Mouse (Mus musculus) kidney, embryonic 16.5 days (tissue): ENCODE results near the gene Gm28539. TPM values are rescaled to one million over a fixed set of nuclear protein-coding genes. Genes with fewer than 3 reads are reported as not detected.
A peak's percentile ranks its signal among the peaks of the same experiment; 100 is the strongest.

Experiments
- ATAC-seq: fragments of 200-750 bp; cut with Nextera tagmentation; 2 replicates; pipeline ENCODE4 v1.8.0; 2017; ENCODE audit warnings: moderate TSS enrichment; ENCODE audit not compliant: low FRiP score, low TSS enrichment
- H3K27ac ChIP-seq: fragments of 300-500 bp; sonication (generic); 2 replicates; pipeline ENCODE4 v1.5.1; 2014; ENCODE audit warnings: low read length
- H3K27me3 ChIP-seq: fragments of 300-500 bp; sonication (generic); 2 replicates; pipeline ENCODE4 v1.6.1; 2014; ENCODE audit warnings: low read length, control low read depth, mixed read lengths; ENCODE audit not compliant: insufficient read depth
- H3K36me3 ChIP-seq: fragments of 300-500 bp; sonication (generic); 2 replicates; pipeline ENCODE4 v1.6.1; 2014; ENCODE audit warnings: low read length, control low read depth, mixed read lengths; ENCODE audit not compliant: insufficient read depth
- H3K4me1 ChIP-seq: fragments of 300-500 bp; sonication (generic); 2 replicates; pipeline ENCODE4 v1.6.1; 2014; ENCODE audit warnings: low read length, control low read depth, mixed read lengths; ENCODE audit not compliant: insufficient read depth
- H3K4me2 ChIP-seq: fragments of 300-500 bp; sonication (generic); replicated peaks from 2 replicates; pipeline ENCODE4 v1.6.1; 2014; ENCODE audit warnings: low read depth, low read length
- H3K4me3 ChIP-seq: fragments of 300-500 bp; sonication (generic); 2 replicates; pipeline ENCODE4 v1.5.1; 2014; ENCODE audit warnings: mild to moderate bottlenecking, low read length
- H3K9ac ChIP-seq: fragments of 300-500 bp; sonication (generic); replicated peaks from 2 replicates; pipeline ENCODE4 v1.6.1; 2014; ENCODE audit warnings: low read length
- H3K9me3 ChIP-seq: fragments of 300-500 bp; sonication (generic); 2 replicates; pipeline ENCODE4 v1.6.1; 2016; ENCODE audit warnings: low read length, control low read depth
- WGBS: fragments of 180-500 bp; shearing (Covaris S2); extraction: QIAGEN DNeasy Blood & Tissue Kit; methylation state at CpG from one replicate; pipeline ENCODE4 v1.1.7; 2014; 5-methylcytosine and 5-hydroxymethylcytosine counted together
- polyA plus RNA-seq: library from polyadenylated mRNA; unstranded; fragments of >200 nt; fragmentation: Nextera tagmentation; extraction: Ambion mirVana; gene quantifications from 2 replicates; pipeline ENCODE4 v1.2.1, GENCODE M21; 2015

Gene Gm28539
- polyA plus RNA-seq, result not detected in 2 replicates

GRCm38 (mm10) chr16:18836468-18837208, at the start of gene Gm28539, which contains the start of gene 2510002D24Rik:
TSS of gene Gm28539 (plus strand) at chr16:18836584.
TSS of gene 2510002D24Rik (plus strand) at chr16:18836578.
- Histone ChIP-seq H3K27ac (peak within 1 kb of the TSS; percentile 59), H3K36me3 (peaks cover 38% of the 10 kb centered on the region), H3K4me2 (peak within 1 kb of the TSS; percentile 74), H3K9me3 (no peaks in the 10 kb centered on the region), H3K4me1 (0 out of 2 replicates have a peak, but pooled peaks cover 4% of the 10 kb centered on the region), H3K27me3 (no peaks in the 10 kb centered on the region), H3K9ac (peak within 1 kb of the TSS; percentile 87), H3K4me3 (peak within 1 kb of the TSS; percentile 84)
- peak; percentile 98 for ATAC-seq
- under 1% methylated on average over 46 of the region's 46 CpGs for WGBS

GRCm38 (mm10) chr16:18786652-18787051, 49.7 kb upstream of the Gm28539 start:
- no peak overlapping the region for H3K4me2 ChIP-seq
- 94% methylated on average over 10 of the region's 10 CpGs for WGBS
- no peak overlapping the region for H3K4me3 ChIP-seq
- no peaks in the 10 kb centered on the region for H3K9me3 ChIP-seq
- H3K4me1 ChIP-seq, result peaks cover 5% of the 10 kb centered on the region; the same call in 1 of the 2 replicates
- H3K9ac ChIP-seq, result no peak overlapping the region
- H3K27me3 ChIP-seq, result no peaks in the 10 kb centered on the region
- ATAC-seq, result no peak
- H3K36me3 ChIP-seq, result peaks cover 64% of the 10 kb centered on the region
- no peak overlapping the region for H3K27ac ChIP-seq

- peaks cover 57% of the 10 kb centered on the region for H3K36me3 ChIP-seq
- 78% methylated on average over 10 of the region's 10 CpGs for WGBS
- ATAC-seq, result no peak
Observed at GRCm38 (mm10) chr16:18788627-18789406, 47.6 kb upstream of the Gm28539 start.

GRCm38 (mm10) chr16:18795223-18795899, 41.0 kb upstream of the Gm28539 start:
- no peaks in the 10 kb centered on the region for H3K27me3 ChIP-seq
- H3K36me3 ChIP-seq, result peaks cover 67% of the 10 kb centered on the region
- no peaks in the 10 kb centered on the region for H3K9me3 ChIP-seq
- H3K9ac ChIP-seq, result no peak overlapping the region
- no peak overlapping the region for H3K4me3 ChIP-seq
- H3K4me1 ChIP-seq, result no peaks in the 10 kb centered on the region
- no peak overlapping the region for H3K4me2 ChIP-seq
- no peak overlapping the region for H3K27ac ChIP-seq
- 92% methylated on average over 11 of the region's 11 CpGs for WGBS
- ATAC-seq, result no peak

More at GRCm38 (mm10) chr16:18788627-18789406, 47.6 kb upstream of the Gm28539 start:
- H3K27ac ChIP-seq, result 0 out of 2 replicates have a peak overlapping the region, but pooled peaks have one; percentile 10
- no peaks in the 10 kb centered on the region for H3K9me3 ChIP-seq
- H3K4me2 ChIP-seq, result no peak overlapping the region
- no peaks in the 10 kb centered on the region for H3K4me1 ChIP-seq
- no peak overlapping the region for H3K9ac ChIP-seq
- H3K4me3 ChIP-seq, result no peak overlapping the region
- H3K27me3 ChIP-seq, result no peaks in the 10 kb centered on the region

- WGBS, result 91% methylated on average over 7 of the region's 7 CpGs
- Histone ChIP-seq H3K4me1 (no peaks in the 10 kb centered on the region), H3K36me3 (peaks cover 69% of the 10 kb centered on the region), H3K9ac (no peak overlapping the region), H3K4me3 (no peak overlapping the region), H3K4me2 (no peak overlapping the region), H3K9me3 (no peaks in the 10 kb centered on the region), H3K27me3 (no peaks in the 10 kb centered on the region), H3K27ac (no peak overlapping the region)
- ATAC-seq, result no peak
Observed at GRCm38 (mm10) chr16:18796645-18797044, 39.7 kb upstream of the Gm28539 start.

GRCm38 (mm10) chr16:18798151-18798550, 38.2 kb upstream of the Gm28539 start:
- H3K9me3 ChIP-seq, result no peaks in the 10 kb centered on the region
- no peaks in the 10 kb centered on the region for H3K27me3 ChIP-seq
- no peaks in the 10 kb centered on the region for H3K4me1 ChIP-seq
- H3K27ac ChIP-seq, result no peak overlapping the region
- no peak overlapping the region for H3K9ac ChIP-seq
- no peak overlapping the region for H3K4me2 ChIP-seq
- H3K36me3 ChIP-seq, result peaks cover 65% of the 10 kb centered on the region
- no peak overlapping the region for H3K4me3 ChIP-seq
- 92% methylated on average over 5 of the region's 5 CpGs for WGBS
- no peak for ATAC-seq

GRCm38 (mm10) chr16:18798841-18799240, 37.5 kb upstream of the Gm28539 start:
- Histone ChIP-seq H3K4me1 (no peaks in the 10 kb centered on the region), H3K4me3 (no peak overlapping the region), H3K9me3 (no peaks in the 10 kb centered on the region), H3K27ac (no peak overlapping the region), H3K4me2 (no peak overlapping the region), H3K36me3 (peaks cover 62% of the 10 kb centered on the region), H3K27me3 (no peaks in the 10 kb centered on the region), H3K9ac (no peak overlapping the region)
- 0 out of 2 replicates have a peak, but pooled peaks have one; percentile 23 for ATAC-seq
- 58% methylated on average over 2 of the region's 2 CpGs for WGBS

- H3K36me3 ChIP-seq, result peaks cover 44% of the 10 kb centered on the region
- no peaks in the 10 kb centered on the region for H3K27me3 ChIP-seq
- peaks cover 6% of the 10 kb centered on the region; the same call in 1 of the 2 replicates for H3K4me1 ChIP-seq
- 96% methylated on average over 2 of the region's 2 CpGs for WGBS
- no peak for ATAC-seq
- H3K4me2 ChIP-seq, result no peak overlapping the region
- H3K9ac ChIP-seq, result no peak overlapping the region
- H3K4me3 ChIP-seq, result no peak overlapping the region
- H3K9me3 ChIP-seq, result no peaks in the 10 kb centered on the region
- no peak overlapping the region for H3K27ac ChIP-seq
Observed at GRCm38 (mm10) chr16:18805746-18806145, 30.6 kb upstream of the Gm28539 start.

GRCm38 (mm10) chr16:18809001-18809400, 27.4 kb upstream of the Gm28539 start:
- Histone ChIP-seq H3K9ac (no peak overlapping the region), H3K4me3 (no peak overlapping the region), H3K27ac (no peak overlapping the region), H3K36me3 (peaks cover 35% of the 10 kb centered on the region), H3K27me3 (no peaks in the 10 kb centered on the region), H3K4me1 (peaks cover 16% of the 10 kb centered on the region), H3K9me3 (no peaks in the 10 kb centered on the region), H3K4me2 (no peak overlapping the region)
- ATAC-seq, result no peak
- 93% methylated on average over 5 of the region's 5 CpGs for WGBS
